Mouse (Mus musculus): ENCODE data around the gene Rhox11.
"Not testable (repeated sequence)": the region's sequence is repeated elsewhere in the genome, so short reads cannot be mapped to it uniquely, and the experiment has no call there.

Gene Rhox11

DNA sequence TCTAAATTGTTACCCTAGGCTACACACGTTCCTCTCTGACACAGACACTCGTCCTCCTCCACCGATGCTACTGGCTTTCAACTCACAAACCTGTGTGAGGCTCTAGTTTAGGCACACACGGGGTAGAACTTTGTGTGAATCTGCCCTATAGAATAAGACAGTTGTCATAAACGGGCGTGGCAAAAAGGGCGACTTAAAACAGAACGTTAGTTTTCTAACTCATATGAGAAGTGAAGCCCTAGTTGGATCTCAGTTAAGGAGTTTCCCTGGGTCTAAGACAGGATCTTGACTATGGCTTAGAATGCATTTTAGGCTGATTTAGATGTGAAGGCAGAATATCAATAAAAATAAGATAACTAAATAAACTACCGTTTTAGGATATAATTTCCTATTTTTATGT, at the start of gene Rhox11:
TSS of gene Rhox11 (minus strand) at position 101 of the 400 bp plus-strand sequence.
- no peak for DNase-seq (ENCODE audit: low read depth)

DNA sequence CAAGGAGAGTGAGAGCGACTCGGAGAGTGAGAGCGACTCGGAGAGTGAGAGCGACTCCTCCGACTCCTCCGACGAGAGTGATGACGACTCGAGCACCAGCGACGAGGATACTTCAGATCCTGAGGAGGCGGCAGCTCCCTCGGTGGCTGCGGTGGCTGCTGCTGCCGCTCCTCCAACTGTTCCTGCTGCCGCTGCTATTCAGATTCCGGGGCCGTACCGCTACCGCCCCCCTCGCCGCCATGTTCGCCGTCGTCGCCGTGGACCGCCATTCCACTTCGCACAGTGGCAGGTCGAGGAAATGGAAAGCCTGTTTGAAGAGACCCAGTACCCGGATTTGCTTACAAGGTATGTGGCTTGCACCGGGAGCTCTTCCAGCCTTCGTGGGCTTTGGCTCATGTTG, 36.5 kb upstream of the Rhox11 start:
- DNase-seq (ENCODE audit: low read depth), result no peak

DNA sequence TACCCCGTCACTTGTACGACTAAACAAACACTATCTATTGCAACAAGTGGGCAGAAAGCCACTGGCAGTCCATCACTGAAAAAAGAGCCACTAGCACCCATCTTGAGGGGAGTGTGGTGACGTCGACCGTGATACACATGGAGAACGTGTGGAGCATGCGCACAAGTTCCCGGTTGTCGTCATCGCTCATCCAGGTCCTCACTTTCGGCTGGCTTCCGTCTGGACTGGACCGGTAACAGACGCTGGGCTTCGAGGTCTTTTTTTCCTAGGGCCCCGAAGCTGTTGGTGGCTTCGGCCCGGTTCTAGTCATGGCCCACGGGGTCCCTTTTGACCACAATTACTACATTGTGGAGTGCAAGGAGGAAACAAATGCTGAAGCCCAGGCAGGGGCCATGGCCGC, 36.0 kb upstream of the Rhox11 start, which contains the start of gene Rhox13:
TSS of gene Rhox13 (plus strand) at position 238 of the 400 bp plus-strand sequence.
- DNase-seq (ENCODE audit: low read depth), result no peak

DNA sequence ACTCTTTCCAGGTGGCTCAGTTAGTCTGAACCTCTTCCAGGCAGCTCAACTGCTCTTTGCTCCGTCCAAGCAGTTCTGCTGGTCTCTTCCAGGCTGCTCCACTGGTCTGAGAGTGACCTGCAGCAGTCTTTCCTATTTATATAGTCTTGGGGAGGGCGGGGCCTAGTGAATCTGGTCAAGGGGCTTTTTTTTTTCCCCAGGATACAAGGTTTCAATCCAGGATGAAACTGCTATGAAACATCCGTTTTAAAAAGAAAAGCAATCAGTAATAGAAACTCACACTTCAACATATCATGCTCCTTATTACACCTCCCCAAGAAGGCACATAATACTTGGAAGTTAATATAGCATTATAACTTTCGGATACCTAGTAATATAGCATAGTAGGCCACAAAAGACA, 25.9 kb upstream of the Rhox11 start, which contains the start of gene Rhox12:
TSS of gene Rhox12 (minus strand) at position 101 of the 400 bp plus-strand sequence.
- no peak for DNase-seq (ENCODE audit: low read depth)

DNA sequence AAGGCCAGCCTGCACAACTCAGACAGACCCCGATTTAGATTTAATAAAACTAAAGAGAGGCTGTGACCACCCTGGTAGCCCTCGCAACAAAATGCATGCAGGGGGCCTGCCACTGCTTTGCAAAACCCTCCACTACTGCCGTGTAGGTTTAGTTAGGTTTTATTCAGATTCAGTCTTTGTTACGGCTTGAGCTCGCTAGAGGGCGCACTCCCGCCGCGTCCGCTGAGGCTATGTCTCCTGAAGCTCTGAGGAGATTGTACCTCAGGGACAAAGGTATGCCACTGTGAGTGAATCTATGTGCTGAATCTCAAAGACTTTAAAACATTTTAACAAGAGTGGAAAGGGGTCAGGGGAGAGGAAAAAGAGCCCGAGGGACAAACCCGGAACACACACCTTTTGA, 715 bp downstream of the Rhox11 start:
- peak; percentile 7 for DNase-seq (ENCODE audit: low read depth)

DNA sequence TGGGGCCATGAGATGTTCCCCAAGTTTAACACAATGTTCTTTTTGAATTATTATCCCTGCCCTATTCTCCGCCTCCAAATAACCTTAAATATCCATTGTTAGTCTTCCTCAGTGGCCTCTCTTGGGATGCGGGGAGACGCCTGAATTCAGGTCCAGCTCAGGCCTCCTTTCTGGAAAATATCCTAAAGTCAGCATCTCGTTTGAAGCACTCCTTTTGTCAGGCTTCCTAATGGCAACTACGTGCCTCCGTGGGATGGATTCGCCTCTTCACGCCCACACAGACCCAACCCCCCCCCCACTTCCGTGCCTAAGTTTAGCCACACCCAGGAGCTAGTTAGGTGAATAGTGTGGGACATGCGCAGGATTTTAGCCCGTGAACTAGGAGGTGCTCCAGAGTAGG, 18.8 kb downstream of the Rhox11 start, which contains the start of gene Rhox10:
TSS of gene Rhox10 (plus strand) at position 301 of the 400 bp plus-strand sequence.
- DNase-seq (ENCODE audit: low read depth), result no peak

DNA sequence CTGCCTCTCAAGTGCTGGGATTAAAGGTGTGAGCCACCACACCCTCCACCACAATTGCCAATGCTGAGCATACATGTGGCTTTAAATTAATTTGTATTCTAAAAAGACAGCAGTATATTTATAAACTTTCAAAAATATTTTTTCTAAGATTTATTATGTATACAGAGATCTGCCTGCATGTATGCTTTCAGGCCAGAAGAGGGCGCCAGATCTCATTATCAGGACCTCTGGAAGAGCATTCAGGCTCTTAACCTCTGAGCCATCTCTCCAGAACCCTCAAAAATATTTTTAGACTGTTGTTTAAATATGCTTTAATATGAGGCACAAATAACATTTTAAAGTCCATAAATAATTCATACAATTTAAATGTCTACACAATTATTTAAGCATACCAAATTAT, 23.4 kb downstream of the Rhox11 start:
- DNase-seq (ENCODE audit: low read depth), result peak; percentile 7

DNA sequence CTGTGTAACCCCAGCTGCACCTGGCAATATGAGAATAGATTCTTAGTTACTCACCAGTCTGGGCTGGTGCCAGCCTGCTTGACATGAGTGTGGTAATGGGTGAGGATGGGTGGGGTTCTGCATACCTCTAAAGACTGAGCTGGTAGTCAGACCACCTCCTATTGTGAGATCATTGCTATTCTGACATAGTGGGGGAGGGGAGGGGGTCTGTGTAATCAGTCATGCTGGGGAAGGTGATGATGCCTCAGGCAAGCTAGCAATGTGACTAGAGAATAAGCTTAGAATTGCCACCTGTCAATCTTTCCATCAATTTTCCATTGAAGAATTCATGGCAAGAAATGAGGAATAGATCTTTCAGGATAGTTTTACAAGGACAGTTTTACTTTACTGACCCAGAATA, 41.9 kb downstream of the Rhox11 start, which contains the start of gene Btg1-ps2:
TSS of gene Btg1-ps2 (minus strand) at position 101 of the 400 bp plus-strand sequence.
- not testable (repeated sequence) for DNase-seq (ENCODE audit: low read depth)

DNA sequence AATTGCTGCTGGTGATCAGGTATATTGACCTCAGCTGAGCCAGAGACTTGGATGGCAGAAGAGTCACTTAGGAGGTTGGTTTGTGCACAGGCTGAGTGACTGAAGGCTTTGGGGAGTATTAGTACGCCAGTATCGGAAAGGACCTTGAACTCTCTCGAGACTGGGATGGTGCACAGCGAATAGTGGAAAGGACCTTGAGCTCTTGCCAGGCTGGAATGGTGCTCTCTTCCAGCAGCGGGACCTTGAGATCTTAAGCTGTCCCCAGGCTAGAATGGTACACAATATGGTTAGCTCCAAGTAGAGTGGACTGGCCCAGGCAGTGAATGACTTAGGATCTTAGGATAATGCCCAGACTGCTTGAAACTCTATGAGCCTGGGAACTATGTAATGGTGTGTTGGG, 45.3 kb downstream of the Rhox11 start:
- DNase-seq (ENCODE audit: low read depth), result no peak

DNA sequence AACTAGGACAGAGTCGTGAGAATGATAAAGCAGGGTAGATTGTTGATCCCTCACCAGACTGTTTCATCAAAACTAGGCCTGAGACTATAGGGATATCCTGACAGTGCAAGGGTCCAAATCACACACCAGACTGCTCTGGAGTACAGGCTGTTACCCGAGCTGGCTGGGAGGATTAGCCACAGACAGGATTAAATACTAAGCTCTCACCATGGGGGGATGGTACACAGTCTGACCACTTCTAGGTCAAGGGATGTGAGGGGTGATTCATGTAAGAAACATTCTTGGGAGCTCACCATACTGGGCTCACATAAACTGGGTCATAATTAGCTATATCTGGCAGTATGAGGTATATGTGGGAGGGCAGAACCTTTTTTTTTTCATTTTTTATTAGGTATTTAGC, 51.1 kb downstream of the Rhox11 start:
- DNase-seq (ENCODE audit: low read depth), result no peak
